Comparison of ENCODE assay signal across 7 mouse cellular contexts in the genomic region with DNA sequence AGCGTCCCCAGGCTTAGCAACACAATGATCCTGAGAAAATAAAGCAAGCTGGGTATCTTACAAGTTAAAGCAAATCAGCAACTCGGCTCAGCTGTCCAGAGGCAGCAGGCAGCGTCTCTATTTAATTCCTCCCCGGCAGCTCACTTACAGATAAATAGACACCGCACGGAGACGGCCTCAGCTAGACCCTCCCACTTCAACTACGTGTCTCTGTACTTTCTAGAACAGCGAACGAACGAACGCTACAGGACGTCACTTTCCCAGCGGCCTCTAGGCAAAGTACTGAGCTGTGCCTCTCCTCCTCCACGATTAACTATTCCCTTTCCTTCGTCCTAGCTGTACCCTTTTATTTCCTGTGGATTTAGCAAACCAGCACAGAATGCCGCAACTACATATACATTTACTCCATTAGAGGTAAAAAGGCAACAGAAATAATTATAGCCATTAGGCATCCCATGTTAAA. TPM values are rescaled to one million over a fixed set of nuclear protein-coding genes. Genes with fewer than 3 reads are reported as not detected.
A peak's percentile ranks its signal among the peaks of the same experiment; 100 is the strongest.
DNase-seq lines count a peak whose midpoint lies in the region; ATAC-seq lines count a peak whose summit lies in the region.

No protein-coding gene starts in this region.

- no peaks in the 10 kb centered on the region for H3K36me3 ChIP-seq in limb, embryonic 10.5 days
- H3K36me3 ChIP-seq in midbrain, embryonic 13.5 days, result no peaks in the 10 kb centered on the region

- peak; percentile 87 for ATAC-seq in granulocyte monocyte progenitor cell, adult 5-6 weeks (replicated peaks; ENCODE audit: poor library complexity, severe bottlenecking)
- ATAC-seq in midbrain, embryonic 13.5 days, result peak; percentile 99

- H3K9me3 ChIP-seq in limb, embryonic 10.5 days (replicated peaks), result no peaks in the 10 kb centered on the region
- no peaks in the 10 kb centered on the region for H3K9me3 ChIP-seq in midbrain, embryonic 13.5 days

- peak overlapping the region; percentile 59 for H3K9ac ChIP-seq in midbrain, embryonic 13.5 days (replicated peaks)

- H3K4me2 ChIP-seq in midbrain, embryonic 13.5 days (replicated peaks), result peak overlapping the region; percentile 50

- DNase-seq in adrenal gland, adult 8-10 months, result peak; percentile 90
- DNase-seq in embryo, embryonic 9.5 days (ENCODE audit: extremely low spot score), result peak; percentile 84
- peak; percentile 91 for DNase-seq in kidney, adult 11 months
- DNase-seq in limb, embryonic 10.5 days (ENCODE audit: low spot score), result peak; percentile 70
- peak; percentile 78 for DNase-seq in spleen, adult 12 weeks (ENCODE audit: low spot score)

- peaks cover 20% of the 10 kb centered on the region for H3K4me1 ChIP-seq in limb, embryonic 10.5 days
- H3K4me1 ChIP-seq in midbrain, embryonic 13.5 days (replicated peaks), result peaks cover 16% of the 10 kb centered on the region

- H3K4me3 ChIP-seq in limb, embryonic 10.5 days, result peak overlapping the region; percentile 60
- peak overlapping the region; percentile 40 for H3K4me3 ChIP-seq in midbrain, embryonic 13.5 days (replicated peaks)

- no peaks in the 10 kb centered on the region for H3K27me3 ChIP-seq in limb, embryonic 10.5 days (ENCODE audit: low read depth, poor library complexity, severe bottlenecking)
- 0 out of 2 replicates have a peak, but pooled peaks cover 2% of the 10 kb centered on the region for H3K27me3 ChIP-seq in midbrain, embryonic 13.5 days

- WGBS in limb, embryonic 10.5 days, result 1% methylated on average over 17 of the region's 17 CpGs
- WGBS in midbrain, embryonic 13.5 days, result 1% methylated on average over 17 of the region's 17 CpGs

- peak overlapping the region; percentile 81 for H3K27ac ChIP-seq in limb, embryonic 10.5 days
- H3K27ac ChIP-seq in midbrain, embryonic 13.5 days, result peak overlapping the region; percentile 76

RNA-seq across cellular contexts. Expression of a gene that starts 16.4 kb away (rescaled TPM):
- 10 to 100 TPM; 48.9 to 56.3 (median 52.6) TPM for total RNA-seq in adrenal gland, adult 8-10 months (2022)
- total RNA-seq in granulocyte monocyte progenitor cell, adult 5-6 weeks (2014; fragmentation: Nextera tagmentation), result 17.9 and 19.5 TPM in 2 replicates
- total RNA-seq in granulocyte monocyte progenitor cell, adult 5-6 weeks (2017), result 46.1 and 46.7 TPM in 2 replicates
- 14.0 and 20.7 TPM in 2 replicates for polyA plus RNA-seq in limb, embryonic 10.5 days (2016; fragmentation: Nextera tagmentation; extraction: Ambion mirVana)
- 33.9 and 37.8 TPM in 2 replicates for polyA plus RNA-seq in midbrain, embryonic 13.5 days (2015; fragmentation: Nextera tagmentation; extraction: Ambion mirVana)

RNA-seq across cellular contexts. Expression of a gene that starts 16.6 kb away (rescaled TPM):
- 100 to 1,000 TPM; 105 to 167 (median 132) TPM for total RNA-seq in adrenal gland, adult 8-10 months (2022)
- total RNA-seq in granulocyte monocyte progenitor cell, adult 5-6 weeks (2014; fragmentation: Nextera tagmentation), result 173 and 191 TPM in 2 replicates
- 225 and 260 TPM in 2 replicates for total RNA-seq in granulocyte monocyte progenitor cell, adult 5-6 weeks (2017)
- 412 and 467 TPM in 2 replicates for polyA plus RNA-seq in limb, embryonic 10.5 days (2016; fragmentation: Nextera tagmentation; extraction: Ambion mirVana)
- 353 and 372 TPM in 2 replicates for polyA plus RNA-seq in midbrain, embryonic 13.5 days (2015; fragmentation: Nextera tagmentation; extraction: Ambion mirVana)

RNA-seq across cellular contexts. Expression of a gene that starts 27.6 kb away (rescaled TPM):
- 1 to 10 TPM in 1 of 4 experiments, under 1 TPM in 3; 0.61 to 1.8 (median 0.82) TPM for total RNA-seq in adrenal gland, adult 8-10 months (2022)
- not detected in 2 replicates for total RNA-seq in granulocyte monocyte progenitor cell, adult 5-6 weeks (2014; fragmentation: Nextera tagmentation)
- not detected in 2 replicates for total RNA-seq in granulocyte monocyte progenitor cell, adult 5-6 weeks (2017)
- 2.1 and 4.5 TPM in 2 replicates for polyA plus RNA-seq in limb, embryonic 10.5 days (2016; fragmentation: Nextera tagmentation; extraction: Ambion mirVana)
- 3.4 and 5.3 TPM in 2 replicates for polyA plus RNA-seq in midbrain, embryonic 13.5 days (2015; fragmentation: Nextera tagmentation; extraction: Ambion mirVana)

Comparison
In these comparisons a context has a peak if more than half of its experiments do, and no peak if none do; other contexts are left out.
1. Peak in every context shown above with its lines: DNase-seq, ATAC-seq, H3K4me3 ChIP-seq and H3K27ac ChIP-seq.